Mouse (Mus musculus) ES-Bruce4 (cell line): Measurements from ENCODE around the gene 1700057G04Rik.

ENCODE experiments used
- CTCF ChIP-seq: IDR thresholded peaks from one replicate; pipeline ENCODE4 v1.8.1; 2011; ENCODE audit warnings: low read depth, low read length
- POLR2A ChIP-seq: IDR thresholded peaks from one replicate; pipeline ENCODE4 v1.8.1; 2011; ENCODE audit warnings: low read length; ENCODE audit not compliant: insufficient read depth

- no peak for TF ChIP-seq POLR2A
- TF ChIP-seq CTCF = no peak
These were observed 74.2 kb downstream of the 1700057G04Rik start for GRCm38 (mm10) chr9:92383415-92383814.
